Mouse (Mus musculus) liver, adult 2 months (tissue): ENCODE measurements around the gene Tecpr2. TPM values are rescaled to one million over a fixed set of nuclear protein-coding genes. Genes with fewer than 3 reads are reported as not detected.

Source experiments
- DNase-seq: peaks from one replicate; pipeline ENCODE4 v3.0.0-alpha.2; 2011; ENCODE audit warnings: low read depth, low spot score; ENCODE audit errors: extremely low read depth
- H3K27ac ChIP-seq: fragments of 200-500 bp; replicated peaks from 2 replicates; pipeline ENCODE4 v1.5.1; 2012; ENCODE audit warnings: low read depth, mild to moderate bottlenecking, control low read depth, inconsistent platforms, low read length; ENCODE audit not compliant: insufficient read depth
- H3K27me3 ChIP-seq: fragments of 200-500 bp; 2 replicates; pipeline ENCODE4 v1.6.1; 2012; ENCODE audit warnings: mild to moderate bottlenecking, moderate library complexity, low read length, inconsistent platforms; ENCODE audit not compliant: control insufficient read depth, insufficient read depth
- H3K36me3 ChIP-seq: fragments of 200-500 bp; 2 replicates; pipeline ENCODE4 v1.6.1; 2012; ENCODE audit warnings: low read length, inconsistent platforms; ENCODE audit not compliant: control insufficient read depth, insufficient read depth
- H3K4me1 ChIP-seq: fragments of 200-500 bp; 2 replicates; pipeline ENCODE4 v1.6.1; 2011; ENCODE audit warnings: low read length; ENCODE audit not compliant: control insufficient read depth, insufficient read depth
- H3K4me3 ChIP-seq: fragments of 200-500 bp; 2 replicates; pipeline ENCODE4 v1.5.1; 2011; ENCODE audit warnings: low read depth, mild to moderate bottlenecking, control low read depth, low read length, moderate library complexity; ENCODE audit not compliant: insufficient read depth
- H3K79me2 ChIP-seq: fragments of 200-500 bp; 2 replicates; pipeline ENCODE4 v1.6.1; 2012; ENCODE audit warnings: inconsistent platforms, mild to moderate bottlenecking, low read length, moderate library complexity; ENCODE audit not compliant: control insufficient read depth, insufficient read depth
- H3K9ac ChIP-seq: fragments of 200-500 bp; 2 replicates; pipeline ENCODE4 v1.6.1; 2012; ENCODE audit warnings: low read depth, mild to moderate bottlenecking, control low read depth, inconsistent platforms, low read length
- CTCF ChIP-seq: fragments of 200-500 bp; IDR thresholded peaks from 2 replicates; pipeline ENCODE4 v1.5.1; 2011; ENCODE audit warnings: low read depth, low read length, control low read depth
- POLR2A ChIP-seq: fragments of 200-500 bp; IDR thresholded peaks from 2 replicates; pipeline ENCODE4 v1.6.1; 2011; ENCODE audit warnings: low read length, control low read depth; ENCODE audit not compliant: insufficient read depth; ENCODE audit errors: extremely low read depth
- WGBS: fragments of 180-500 bp; shearing (Covaris S2); methylation state at CpG from one replicate; pipeline ENCODE4 v1.1.7; 2018; 5-methylcytosine and 5-hydroxymethylcytosine counted together
- polyA plus RNA-seq: library from polyadenylated mRNA; depleted of rRNA; stranded (reverse); fragments of >200 nt; gene quantifications from 2 replicates; pipeline ENCODE4 v1.2.3, GENCODE M21; 2012
- total RNA-seq: library from RNA; depleted of rRNA; stranded (reverse); fragments of >200 nt; gene quantifications from 2 replicates; pipeline ENCODE4 v1.2.3, GENCODE M21; 2014

Tecpr2 gene
- total and polyA plus RNA-seq, 2 experiments: 2.5 to 3.8 TPM

- H3K79me2 ChIP-seq: no peaks in the 10 kb centered on the region; the same call in 1 of the 2 replicates
- DNase-seq: no peak
- no peaks in the 10 kb centered on the region; the same call in 1 of the 2 replicates for H3K36me3 ChIP-seq
- H3K9ac ChIP-seq: no peak overlapping the region
- H3K27ac ChIP-seq: no peak overlapping the region
- peaks cover 6% of the 10 kb centered on the region for H3K4me1 ChIP-seq
- WGBS: 87% methylated on average over 6 of the region's 6 CpGs
- no peaks in the 10 kb centered on the region for H3K27me3 ChIP-seq
- TF ChIP-seq CTCF (no peak), POLR2A (no peak)
- no peak overlapping the region for H3K4me3 ChIP-seq
Observed at GRCm38 (mm10) chr12:110974726-110975125, 85.7 kb downstream of the Tecpr2 start.

GRCm38 (mm10) chr12:110975385-110975784, 86.3 kb downstream of the Tecpr2 start:
- 94% methylated on average over 5 of the region's 5 CpGs for WGBS
- Histone ChIP-seq H3K4me1 (peaks cover 6% of the 10 kb centered on the region), H3K36me3 (no peaks in the 10 kb centered on the region; the same call in 1 of the 2 replicates), H3K27ac (no peak overlapping the region), H3K9ac (no peak overlapping the region), H3K79me2 (no peaks in the 10 kb centered on the region; the same call in 1 of the 2 replicates), H3K4me3 (no peak overlapping the region), H3K27me3 (no peaks in the 10 kb centered on the region)
- DNase-seq: no peak
- no peak for TF ChIP-seq CTCF
- TF ChIP-seq POLR2A: no peak

GRCm38 (mm10) chr12:110975838-110976468, 86.9 kb downstream of the Tecpr2 start:
- no peak for DNase-seq
- peaks cover 6% of the 10 kb centered on the region for H3K4me1 ChIP-seq
- 82% methylated on average over 4 of the region's 4 CpGs for WGBS
- no peak overlapping the region for H3K9ac ChIP-seq
- H3K27ac ChIP-seq: no peak overlapping the region
- no peaks in the 10 kb centered on the region for H3K36me3 ChIP-seq
- TF ChIP-seq POLR2A (no peak), CTCF (no peak)
- no peaks in the 10 kb centered on the region for H3K27me3 ChIP-seq
- H3K79me2 ChIP-seq: no peaks in the 10 kb centered on the region; the same call in 1 of the 2 replicates
- no peak overlapping the region for H3K4me3 ChIP-seq

- no peak overlapping the region for H3K27ac ChIP-seq
- peaks cover 6% of the 10 kb centered on the region for H3K4me1 ChIP-seq
- H3K79me2 ChIP-seq: no peaks in the 10 kb centered on the region; the same call in 1 of the 2 replicates
- H3K36me3 ChIP-seq: no peaks in the 10 kb centered on the region
- H3K4me3 ChIP-seq: no peak overlapping the region
- no peaks in the 10 kb centered on the region for H3K27me3 ChIP-seq
- no peak for DNase-seq
- 93% methylated on average over 60 of the region's 60 CpGs for WGBS
- TF ChIP-seq POLR2A (no peak), CTCF (no peak)
- no peak overlapping the region for H3K9ac ChIP-seq
Observed at GRCm38 (mm10) chr12:110976589-110977344, 87.7 kb downstream of the Tecpr2 start.

- no peak for DNase-seq
- 96% methylated on average over 18 of the region's 18 CpGs for WGBS
Observed at GRCm38 (mm10) chr12:110977345-110977733, 88.3 kb downstream of the Tecpr2 start.

More at GRCm38 (mm10) chr12:110977345-110977733, 88.3 kb downstream of the Tecpr2 start:
- H3K4me3 ChIP-seq: no peak overlapping the region
- no peak overlapping the region for H3K27ac ChIP-seq
- no peaks in the 10 kb centered on the region for H3K36me3 ChIP-seq
- H3K27me3 ChIP-seq: no peaks in the 10 kb centered on the region
- H3K9ac ChIP-seq: no peak overlapping the region
- TF ChIP-seq POLR2A (no peak), CTCF (no peak)
- no peaks in the 10 kb centered on the region; the same call in 1 of the 2 replicates for H3K79me2 ChIP-seq
- H3K4me1 ChIP-seq: peaks cover 6% of the 10 kb centered on the region
